Mouse (Mus musculus): ENCODE data around the gene Slco1a6. TPM values are rescaled to one million over a fixed set of nuclear protein-coding genes. Genes with fewer than 3 reads are reported as not detected.

Slco1a6 gene
- total RNA-seq, 2 experiments from 2014 or later, result not detected

DNA sequence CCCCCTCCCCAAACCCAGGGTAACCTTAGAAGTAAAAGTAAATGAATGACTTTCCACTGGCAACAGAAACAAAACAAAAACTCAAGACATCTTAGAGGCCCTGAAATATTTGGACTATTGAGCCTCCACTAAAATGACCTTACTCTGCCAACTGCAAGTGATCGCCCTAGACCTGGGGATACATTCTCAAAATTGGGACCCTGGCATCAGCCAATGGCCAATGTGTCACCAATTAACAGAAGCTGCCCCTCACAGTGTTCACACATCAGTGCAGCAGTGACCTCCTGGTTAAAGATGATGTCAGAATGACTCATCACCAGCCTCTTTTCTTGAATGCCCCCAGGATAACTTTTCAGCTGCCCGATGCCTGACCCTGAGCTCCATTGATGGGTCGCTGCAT is 166.4 kb downstream of the Slco1a6 start:
- DNase-seq (ENCODE audit: low spot score in 2 of 2), result no peak
- intact Hi-C loops (cut with DNase I), result loop anchor here (2.0 kb wide), 1 partner anchor 553 kb away; no protein-coding TSS in a partner anchor

DNA sequence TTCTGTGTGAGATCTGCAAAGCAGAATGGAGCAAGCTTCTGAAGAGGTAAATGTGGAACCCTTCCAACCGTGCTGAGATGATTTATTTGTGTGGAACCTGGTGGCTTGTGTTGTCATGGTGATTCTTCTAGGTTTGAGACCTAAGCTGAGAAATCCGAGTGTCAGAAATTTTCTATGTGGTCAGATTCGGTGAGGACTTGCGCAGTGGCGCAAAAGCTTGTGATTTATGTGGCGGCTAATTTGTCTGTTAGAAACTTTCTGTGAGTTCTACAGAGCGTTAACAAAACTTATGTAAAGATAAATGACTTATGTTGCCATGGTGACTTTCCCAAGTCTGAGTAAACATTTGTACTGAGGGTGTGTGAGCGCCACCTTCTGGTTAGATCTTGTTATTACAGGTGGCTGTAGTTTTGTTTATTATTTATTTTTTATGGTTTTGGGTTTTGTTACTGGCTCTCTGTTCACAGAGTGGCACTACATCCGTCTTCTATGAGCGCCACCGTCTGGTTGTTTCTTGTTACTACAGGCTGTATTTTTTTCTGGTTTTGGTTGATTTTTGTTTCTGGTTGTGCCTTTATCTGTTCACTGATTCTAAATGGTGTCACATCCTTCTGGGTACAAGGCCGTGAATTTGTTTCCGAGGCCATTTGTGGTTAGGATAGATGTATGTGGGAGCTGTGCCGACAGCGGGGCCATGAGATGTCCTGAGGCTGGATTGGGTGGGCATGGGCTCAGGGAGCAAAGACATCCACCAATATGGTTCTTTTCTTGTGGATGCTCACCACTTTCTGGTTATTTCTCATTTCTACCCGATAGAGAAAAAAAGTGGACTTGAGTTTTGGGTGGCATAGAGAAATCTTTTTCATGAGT is 167.8 kb downstream of the Slco1a6 start:
- intact Hi-C loops (cut with DNase I), result loop anchor here (2.0 kb wide), 1 partner anchor 552 kb away; no protein-coding TSS in a partner anchor

DNA sequence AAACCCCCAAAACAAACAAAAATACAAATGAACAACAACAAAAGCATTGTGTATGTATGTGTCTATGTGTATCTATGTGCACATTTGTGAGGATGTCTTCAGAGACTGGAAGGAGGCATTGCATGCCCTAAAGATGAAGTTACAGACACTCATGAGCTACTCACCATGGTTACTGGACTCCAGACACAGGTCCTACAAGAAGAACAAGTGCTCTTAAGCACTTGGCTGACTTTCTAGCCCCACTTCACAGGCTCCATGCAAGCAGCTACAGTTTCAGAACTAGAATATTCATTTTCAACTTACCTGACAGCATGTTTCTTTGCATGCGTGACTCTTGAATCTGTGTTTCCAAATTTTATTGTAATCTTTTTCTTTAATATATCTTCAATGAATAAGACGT is 172.6 kb downstream of the Slco1a6 start:
- DNase-seq (ENCODE audit: low spot score in 2 of 2), result no peak
- intact Hi-C loops (cut with DNase I), result no loop called here

More for the DNA sequence above, 167.8 kb downstream of the Slco1a6 start:
- peak; percentile 48 to 62 for DNase-seq (ENCODE audit: low spot score in 2 of 2)

Other genes starting within 250 kb of the Slco1a6 start
- gene Gm6614, start 197.1 kb downstream of the Slco1a6 start, total RNA-seq (2021), result not detected
- gene Iapp, start 89.9 kb upstream of the Slco1a6 start, total RNA-seq (2021), result not detected
- gene Slco1a5, start 114.5 kb upstream of the Slco1a6 start, total RNA-seq (2021), result under 1 TPM in 1 of 2 experiments, not detected in 1; 0.16 TPM
- gene Pyroxd1, start 137.1 kb upstream of the Slco1a6 start, total RNA-seq (2021), result 10 to 100 TPM; 13.6 to 15.1 TPM
- gene Recql, start 178.6 kb upstream of the Slco1a6 start, total RNA-seq (2021), result 10 to 100 TPM; 19.9 to 20.2 TPM
- 10 to 100 TPM; 33.5 to 34.8 TPM for gene Golt1b, start 178.7 kb upstream of the Slco1a6 start, total RNA-seq (2021)
- gene Spx, start 204.9 kb upstream of the Slco1a6 start, total RNA-seq (2021), result 1 to 10 TPM; 1.6 to 2.6 TPM

Data from left cerebral cortex, postnatal 25 days (tissue).